8 mouse cellular contexts compared by ENCODE assay signal in genomic region chr13:67081946-67082345, GRCm38 (mm10). TPM values are rescaled to one million over a fixed set of nuclear protein-coding genes. Genes with fewer than 3 reads are reported as not detected.
DNase-seq lines count a peak whose midpoint lies in the region; ATAC-seq lines count a peak whose summit lies in the region.

No protein-coding gene starts in this region.

- no peak overlapping the region for H3K27ac ChIP-seq in neural tube, embryonic 12.5 days
- H3K27ac ChIP-seq in limb, embryonic 15.5 days: peak overlapping the region; percentile 87

- no peaks in the 10 kb centered on the region; the same call in 1 of the 2 replicates for H3K9me3 ChIP-seq in neural tube, embryonic 12.5 days
- H3K9me3 ChIP-seq in limb, embryonic 15.5 days: no peaks in the 10 kb centered on the region

- peak; percentile 8 for DNase-seq in cerebellum, adult 11-12 months
- no peak for DNase-seq in cerebellum, postnatal 36 days
- DNase-seq in neural tube, embryonic 10.5 days (ENCODE audit: extremely low spot score, low spot score): no peak
- peak; percentile 4 for DNase-seq in yolk sac, embryonic 10.5 days (ENCODE audit: low spot score)
- DNase-seq in frontal cortex, adult 2 months (ENCODE audit: extremely low spot score in 1 of 2, low spot score in 1 of 2): no peak
- DNase-seq in gastrocnemius, adult 18-20 months (ENCODE audit: low spot score): no peak

- no peak for ATAC-seq in neural tube, embryonic 12.5 days (ENCODE audit: low FRiP score, low read depth)
- ATAC-seq in limb, embryonic 15.5 days (ENCODE audit: insufficient number of reproducible peaks, low FRiP score, low TSS enrichment, low read depth): no peak

- no peak overlapping the region for H3K4me3 ChIP-seq in neural tube, embryonic 12.5 days
- peak overlapping the region; percentile 62 for H3K4me3 ChIP-seq in limb, embryonic 15.5 days

- 77% methylated on average over 1 of the region's 1 CpGs for WGBS in neural tube, embryonic 12.5 days
- WGBS in limb, embryonic 15.5 days: 68% methylated on average over 1 of the region's 1 CpGs

- H3K4me2 ChIP-seq in neural tube, embryonic 12.5 days (replicated peaks): peak overlapping the region; percentile 77
- H3K4me2 ChIP-seq in limb, embryonic 15.5 days: peak overlapping the region; percentile 71

- peaks cover 3% of the 10 kb centered on the region; the same call in 1 of the 2 replicates for H3K4me1 ChIP-seq in neural tube, embryonic 12.5 days
- 0 out of 2 replicates have a peak, but pooled peaks cover 10% of the 10 kb centered on the region for H3K4me1 ChIP-seq in limb, embryonic 15.5 days

- no peak overlapping the region for H3K9ac ChIP-seq in neural tube, embryonic 12.5 days
- peak overlapping the region; percentile 74; the same call in 1 of the 2 replicates for H3K9ac ChIP-seq in limb, embryonic 15.5 days

- H3K36me3 ChIP-seq in neural tube, embryonic 12.5 days: peaks cover 11% of the 10 kb centered on the region; the same call in 1 of the 2 replicates
- H3K36me3 ChIP-seq in limb, embryonic 15.5 days: peaks cover 14% of the 10 kb centered on the region; the same call in 1 of the 2 replicates

- no peaks in the 10 kb centered on the region for H3K27me3 ChIP-seq in neural tube, embryonic 12.5 days (replicated peaks)
- no peaks in the 10 kb centered on the region for H3K27me3 ChIP-seq in limb, embryonic 15.5 days

RNA-seq across cellular contexts. Expression of gene Zfp708, which starts 15.8 kb away (rescaled TPM):
- 7.2 and 7.3 TPM in 2 replicates for polyA plus RNA-seq in neural tube, embryonic 12.5 days (2016; fragmentation: Nextera tagmentation; extraction: Ambion mirVana)
- 5.1 and 5.9 TPM in 2 replicates for polyA plus RNA-seq in limb, embryonic 15.5 days (2015; fragmentation: Nextera tagmentation; extraction: Ambion mirVana)
- polyA plus RNA-seq in frontal cortex, adult 2 months (2012; rRNA removed): 3.0 and 3.7 TPM in 2 replicates
- 1 to 10 TPM in 1 of 2 experiments, under 1 TPM in 1; 1.00 to 1.2 TPM for total RNA-seq in gastrocnemius, adult 18-20 months (2021)

RNA-seq across cellular contexts. Expression of gene Zfp712, which starts 21.0 kb away (rescaled TPM):
- polyA plus RNA-seq in neural tube, embryonic 12.5 days (2016; fragmentation: Nextera tagmentation; extraction: Ambion mirVana): 4.6 and 5.5 TPM in 2 replicates
- polyA plus RNA-seq in limb, embryonic 15.5 days (2015; fragmentation: Nextera tagmentation; extraction: Ambion mirVana): 4.0 and 4.5 TPM in 2 replicates
- polyA plus RNA-seq in frontal cortex, adult 2 months (2012; rRNA removed): 2.6 and 2.8 TPM in 2 replicates
- 1 to 10 TPM in 1 of 2 experiments, under 1 TPM in 1; 0.78 to 1.1 TPM for total RNA-seq in gastrocnemius, adult 18-20 months (2021)

RNA-seq across cellular contexts. Expression of gene Gm28557, which starts 26.5 kb away (rescaled TPM):
- 1.3 and 1.6 TPM in 2 replicates for polyA plus RNA-seq in neural tube, embryonic 12.5 days (2016; fragmentation: Nextera tagmentation; extraction: Ambion mirVana)
- 2.5 and 3.0 TPM in 2 replicates for polyA plus RNA-seq in limb, embryonic 15.5 days (2015; fragmentation: Nextera tagmentation; extraction: Ambion mirVana)
- 1.6 and 2.0 TPM in 2 replicates for polyA plus RNA-seq in frontal cortex, adult 2 months (2012; rRNA removed)
- total RNA-seq in gastrocnemius, adult 18-20 months (2021): 1 to 10 TPM; 2.4 to 3.0 TPM

RNA-seq across cellular contexts. Expression of gene Rslcan18, which starts 34.1 kb away (rescaled TPM):
- 0.16 and 0.19 TPM in 2 replicates for polyA plus RNA-seq in neural tube, embryonic 12.5 days (2016; fragmentation: Nextera tagmentation; extraction: Ambion mirVana)
- 0.08 and 0.27 TPM in 2 replicates for polyA plus RNA-seq in limb, embryonic 15.5 days (2015; fragmentation: Nextera tagmentation; extraction: Ambion mirVana)
- 0.21 and 0.24 TPM in 2 replicates for polyA plus RNA-seq in frontal cortex, adult 2 months (2012; rRNA removed)
- total RNA-seq in gastrocnemius, adult 18-20 months (2021): under 1 TPM; 0.55 to 0.57 TPM

RNA-seq across cellular contexts. Expression of gene Zfp759, which starts 39.5 kb away (rescaled TPM):
- polyA plus RNA-seq in neural tube, embryonic 12.5 days (2016; fragmentation: Nextera tagmentation; extraction: Ambion mirVana): 1.8 and 3.8 TPM in 2 replicates
- 2.0 and 2.3 TPM in 2 replicates for polyA plus RNA-seq in limb, embryonic 15.5 days (2015; fragmentation: Nextera tagmentation; extraction: Ambion mirVana)
- polyA plus RNA-seq in frontal cortex, adult 2 months (2012; rRNA removed): 3.0 and 3.4 TPM in 2 replicates
- total RNA-seq in gastrocnemius, adult 18-20 months (2021): 1 to 10 TPM; 5.7 to 7.4 TPM

Comparison
In these comparisons a context has a peak if more than half of its experiments do, and no peak if none do; other contexts are left out.
1. DNase-seq: peak in cerebellum, adult 11-12 months (single experiment) and yolk sac, embryonic 10.5 days (single experiment); none in cerebellum, postnatal 36 days (0 of 2), neural tube, embryonic 10.5 days (single experiment), frontal cortex, adult 2 months (0 of 2) and gastrocnemius, adult 18-20 months (single experiment).